Mouse (Mus musculus) 3T3-L1 (cell line): ENCODE measurements around the gene Gm20820.
"Not testable (repeated sequence)": the region's sequence is repeated elsewhere in the genome, so short reads cannot be mapped to it uniquely, and the experiment has no call there.

Experiments
- DNase-seq: peaks from one replicate; pipeline ENCODE4 v3.0.0-alpha.2; 2015; ENCODE audit warnings: low read depth, low spot score

Gene Gm20820

GRCm38 (mm10) chrY:86061472-86061871 lies at the start of gene Gm20820:
Gene Gm20820 (plus strand): TSS chrY:86061772.
- not testable (repeated sequence) for DNase-seq
